Mouse (Mus musculus) embryo, embryonic 9.5 days (tissue): ENCODE data around the gene Mettl7a1.
"Not testable (repeated sequence)": the region's sequence is repeated elsewhere in the genome, so short reads cannot be mapped to it uniquely, and the experiment has no call there.

Experiments
- DNase-seq: peaks from one replicate; pipeline ENCODE4 v3.0.0-alpha.2; 2017; ENCODE audit errors: extremely low spot score

Gene Mettl7a1

DNA sequence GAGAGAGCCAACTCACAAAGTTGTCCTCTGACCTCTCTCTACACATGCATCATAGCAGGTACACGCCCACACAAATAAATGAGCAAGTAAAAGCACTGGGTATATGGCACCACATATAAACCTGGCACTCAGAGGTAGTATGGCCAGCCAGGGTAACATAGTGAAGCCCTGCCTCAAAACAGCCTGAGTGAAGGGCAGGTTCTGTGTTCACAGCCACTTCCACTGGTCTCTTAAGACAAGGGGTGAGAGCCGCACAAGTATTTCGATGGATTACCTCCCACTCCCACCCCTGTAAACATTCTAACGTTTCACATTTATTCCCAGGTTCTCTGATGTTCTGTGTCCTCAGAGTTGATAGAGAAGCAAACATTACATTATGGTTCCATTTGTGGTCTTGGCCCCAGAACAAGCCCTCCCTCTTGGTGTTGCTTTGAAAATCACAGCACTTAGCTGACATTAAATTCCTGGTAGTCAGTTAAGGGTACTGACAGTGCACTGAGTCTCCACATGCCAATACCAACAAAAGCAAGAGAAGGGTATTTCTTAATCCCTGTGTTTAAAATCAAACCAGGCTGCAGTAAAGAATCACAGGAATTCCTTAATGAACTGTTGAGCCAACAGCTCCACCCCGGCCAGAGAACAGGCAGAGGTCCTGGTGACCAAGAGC lies 37.5 kb downstream of the Mettl7a1 start:
- DNase-seq: not testable (repeated sequence)

DNA sequence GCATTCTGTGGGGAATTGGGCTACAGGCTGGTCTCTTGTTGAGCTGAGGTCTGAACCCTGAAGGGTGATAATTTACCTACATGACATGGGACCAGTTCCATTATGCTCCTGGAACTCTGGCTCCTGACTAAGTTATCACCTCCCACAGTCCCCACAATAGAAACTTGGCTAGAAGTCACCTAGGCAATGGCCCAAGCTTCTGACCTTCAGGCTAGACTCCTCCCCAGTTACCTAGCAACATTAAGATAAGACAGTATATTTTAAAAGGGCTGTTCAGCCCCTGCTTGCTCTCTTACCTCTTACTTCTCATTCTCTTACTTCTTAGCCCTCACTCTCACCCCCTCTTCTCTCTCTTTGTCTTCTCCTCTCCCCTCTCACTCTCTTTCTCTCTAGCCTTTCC lies 41.5 kb downstream of the Mettl7a1 start:
- DNase-seq: no peak

DNA sequence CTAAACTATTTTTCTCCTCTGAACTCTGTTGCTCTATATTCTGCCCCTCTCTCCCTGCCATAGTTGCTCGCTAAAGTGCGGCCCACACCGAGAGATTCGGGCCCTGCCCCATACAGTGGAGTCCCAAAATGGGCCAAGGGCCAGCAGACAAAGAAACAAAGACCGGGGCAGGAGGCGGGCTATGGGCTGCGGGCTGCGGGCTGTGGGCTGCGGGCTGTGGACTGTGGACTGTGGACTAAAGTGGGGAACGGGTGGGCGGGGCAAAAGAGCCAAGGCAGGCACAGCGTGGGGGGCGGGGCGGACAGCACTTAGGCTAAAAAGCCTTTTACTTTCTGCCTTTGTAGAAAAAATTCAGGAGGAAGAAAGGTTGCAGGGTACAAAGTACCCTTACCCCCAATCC lies 42.8 kb downstream of the Mettl7a1 start:
- DNase-seq: no peak

DNA sequence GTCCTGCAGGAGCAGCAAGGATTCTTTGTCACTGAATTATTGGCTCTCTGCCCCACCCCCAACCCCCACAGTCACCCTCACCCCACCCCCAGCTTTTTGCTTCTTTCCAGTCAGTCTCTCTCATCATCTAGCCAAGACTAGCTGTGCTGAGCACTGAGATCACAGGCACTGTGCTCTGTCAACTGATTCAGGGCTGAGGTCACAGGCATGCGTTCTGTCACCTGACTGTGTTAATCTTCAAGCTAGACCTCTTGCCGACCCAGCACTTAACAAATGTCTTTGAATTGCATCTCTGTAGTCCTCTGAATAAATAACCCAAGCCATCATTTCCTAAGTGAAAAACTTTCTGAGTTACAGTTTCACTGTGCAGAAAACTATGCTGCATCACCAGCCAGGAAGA lies 45.6 kb downstream of the Mettl7a1 start:
- DNase-seq: no peak

DNA sequence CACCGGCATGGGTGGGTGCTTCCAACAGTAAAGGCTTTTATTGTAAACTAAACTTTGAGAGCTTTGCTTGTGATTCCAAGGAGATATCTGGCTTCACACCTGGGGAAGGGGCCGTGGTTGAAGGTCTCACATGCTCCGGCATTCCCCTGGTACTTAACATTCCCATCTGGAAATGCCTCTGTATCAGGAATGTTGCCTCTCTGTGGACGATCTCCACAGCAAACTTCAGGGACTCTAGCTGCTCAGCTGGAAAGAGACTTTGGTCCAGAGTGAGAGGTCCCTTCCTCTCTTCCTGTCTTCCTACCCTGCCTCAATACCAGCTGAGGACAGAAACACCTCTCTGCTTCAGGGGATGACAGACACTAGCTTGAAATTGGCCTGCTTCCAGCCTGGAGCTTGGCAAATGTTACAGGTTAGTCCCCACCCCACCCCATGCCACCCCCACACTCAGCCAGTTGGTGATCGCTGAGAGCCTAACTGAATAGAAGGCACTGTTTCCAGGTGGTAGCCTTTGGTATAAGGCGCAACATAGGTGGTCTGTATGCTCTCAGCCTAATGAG lies 47.6 kb downstream of the Mettl7a1 start:
- DNase-seq: no peak

DNA sequence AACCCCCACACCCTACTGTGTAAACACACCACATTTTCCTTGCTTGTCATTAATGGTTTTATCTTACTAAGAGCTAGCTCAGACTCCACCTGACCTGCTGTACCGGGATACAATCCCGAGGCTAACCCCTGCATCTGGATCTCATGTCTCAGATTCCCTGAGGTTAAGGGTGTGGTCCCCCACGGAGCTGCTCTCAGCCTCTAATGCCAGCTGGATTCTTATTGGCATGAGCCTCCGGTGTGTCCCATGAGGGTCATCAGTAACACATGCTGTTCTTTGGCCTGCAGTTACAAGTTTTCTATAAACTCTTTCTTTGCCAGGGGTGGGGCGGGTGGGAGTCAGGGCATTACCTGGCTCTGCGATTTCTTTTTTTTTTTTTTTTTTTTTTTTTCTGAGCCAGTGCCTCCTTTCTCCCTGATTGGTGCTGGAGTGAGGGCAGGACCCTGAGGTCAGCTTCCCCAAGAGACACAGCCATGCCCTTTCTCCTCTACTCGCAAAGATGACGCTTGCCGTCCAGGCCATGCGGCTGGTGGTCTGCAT lies 48.8 kb downstream of the Mettl7a1 start, which contains the start of the genes Methig1 and Mettl7a2:
Gene Methig1 (plus strand): TSS at position 439 of the 540 bp plus-strand sequence.
Gene Mettl7a2 (plus strand): TSS at position 490 of the 540 bp plus-strand sequence.
- DNase-seq: no peak

DNA sequence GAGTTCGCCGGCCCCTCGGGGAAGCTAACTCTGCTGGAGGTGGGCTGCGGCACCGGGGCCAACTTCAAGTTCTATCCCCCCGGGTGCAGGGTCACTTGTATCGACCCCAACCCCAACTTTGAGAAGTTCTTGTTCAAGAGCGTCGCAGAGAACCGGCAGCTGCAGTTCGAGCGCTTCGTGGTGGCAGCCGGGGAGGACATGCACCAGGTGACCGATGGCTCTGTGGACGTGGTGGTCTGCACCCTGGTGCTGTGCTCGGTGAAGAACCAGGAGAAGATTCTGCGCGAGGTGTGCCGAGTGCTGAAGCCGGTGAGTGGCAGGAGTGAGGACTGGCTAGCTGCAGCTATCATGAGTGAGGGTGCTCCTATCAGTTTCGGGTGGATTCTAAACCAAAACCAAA lies 49.5 kb downstream of the Mettl7a1 start:
- DNase-seq: not testable (repeated sequence)

DNA sequence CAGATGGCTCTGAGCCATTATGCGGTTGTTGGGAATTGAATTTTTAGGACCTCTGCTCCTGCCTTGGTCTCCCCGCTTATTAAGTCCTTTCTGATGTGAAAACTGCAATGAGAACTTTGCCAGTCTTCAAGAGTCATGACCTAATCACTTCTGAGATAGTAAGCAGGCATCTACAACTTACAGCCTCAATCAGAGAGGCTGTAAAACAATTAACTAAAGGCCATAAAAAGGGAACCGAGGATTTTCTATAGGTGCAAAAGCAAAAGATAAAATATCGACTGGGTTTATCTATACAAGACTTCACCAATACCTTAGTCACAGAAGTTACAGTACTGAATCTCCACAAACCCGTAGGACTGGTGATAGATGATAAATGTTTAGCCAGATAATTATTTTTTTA lies 51.9 kb downstream of the Mettl7a1 start:
- no peak for DNase-seq

DNA sequence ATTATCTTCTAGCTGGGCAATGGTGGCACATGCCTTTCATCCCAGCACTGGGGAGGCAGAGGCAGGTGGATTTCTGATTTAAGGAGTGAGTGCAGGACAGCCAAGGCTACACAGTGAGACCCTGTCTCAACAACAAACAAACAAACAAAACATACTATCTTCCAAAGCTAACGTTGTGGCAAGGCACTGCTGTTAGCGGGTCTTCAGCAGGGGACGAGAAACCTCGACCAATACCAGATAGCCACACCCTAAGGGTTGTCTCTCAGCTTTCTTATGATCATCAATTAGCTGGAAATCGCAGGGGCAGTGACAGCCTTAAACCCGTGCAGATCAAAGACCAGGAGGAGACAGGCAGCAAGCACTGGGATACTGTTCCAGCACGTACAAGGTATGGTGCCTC lies 60.3 kb downstream of the Mettl7a1 start, which contains the start of gene Higd1c:
Gene Higd1c (plus strand): TSS at position 301 of the 400 bp plus-strand sequence.
- no peak for DNase-seq

DNA sequence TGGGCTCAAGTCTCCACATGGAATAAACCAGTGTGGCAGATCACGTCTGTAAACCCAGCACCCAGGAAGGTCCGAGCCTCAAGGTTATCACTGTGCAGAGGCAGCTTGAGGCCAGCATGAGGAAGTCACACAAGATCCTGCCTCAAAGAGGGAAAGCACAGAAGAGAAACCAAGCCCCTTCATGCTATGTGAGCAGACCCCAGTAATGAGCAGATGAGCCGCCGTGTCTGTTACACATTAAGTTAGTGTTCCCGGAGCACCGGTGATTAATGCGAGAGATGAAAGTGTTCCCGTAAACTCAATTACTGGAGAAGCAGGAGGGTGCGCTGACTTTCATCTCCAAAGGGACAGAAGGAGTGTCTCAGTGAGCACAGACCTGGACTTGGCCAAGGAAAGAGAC lies 62.0 kb downstream of the Mettl7a1 start:
- DNase-seq: not testable (repeated sequence)

DNA sequence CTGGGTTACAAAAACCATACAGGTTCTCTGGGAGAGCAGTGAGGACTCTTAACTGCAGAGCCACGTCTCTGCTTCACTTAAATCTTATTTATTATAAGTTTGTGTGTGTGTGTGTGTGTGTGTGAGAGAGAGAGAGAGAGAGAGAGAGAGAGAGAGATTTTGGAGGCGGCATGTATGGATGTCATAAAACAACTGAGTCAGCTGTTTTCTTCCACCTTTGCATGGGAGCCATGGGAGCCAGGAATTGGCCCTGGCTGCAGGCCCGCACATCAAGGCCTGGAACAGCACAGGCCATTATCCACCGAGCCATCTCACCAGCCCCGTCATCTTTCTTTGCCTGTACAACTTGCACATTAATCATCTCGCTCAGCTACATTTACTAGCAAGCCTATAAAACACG lies 63.2 kb downstream of the Mettl7a1 start:
- no peak for DNase-seq

DNA sequence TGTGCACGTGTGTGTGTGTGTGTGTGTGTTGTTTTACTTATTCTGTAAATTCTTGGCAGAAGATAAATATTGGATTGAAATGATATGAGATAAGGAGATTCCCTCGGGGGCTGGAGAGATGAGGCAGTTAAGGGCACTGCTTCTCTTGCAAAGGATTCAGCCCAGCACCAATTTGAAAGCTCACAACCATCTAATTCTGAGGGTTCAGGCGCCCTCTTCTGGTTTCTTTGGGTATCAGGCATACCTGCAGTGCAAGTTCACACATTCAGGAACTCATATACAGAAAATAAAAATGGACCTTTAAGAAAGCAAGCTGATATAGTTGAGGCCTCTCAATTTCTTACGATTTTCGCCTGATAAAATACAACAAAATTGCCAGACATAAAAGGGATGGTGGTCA lies 71.1 kb downstream of the Mettl7a1 start:
- peak; percentile 63 for DNase-seq

DNA sequence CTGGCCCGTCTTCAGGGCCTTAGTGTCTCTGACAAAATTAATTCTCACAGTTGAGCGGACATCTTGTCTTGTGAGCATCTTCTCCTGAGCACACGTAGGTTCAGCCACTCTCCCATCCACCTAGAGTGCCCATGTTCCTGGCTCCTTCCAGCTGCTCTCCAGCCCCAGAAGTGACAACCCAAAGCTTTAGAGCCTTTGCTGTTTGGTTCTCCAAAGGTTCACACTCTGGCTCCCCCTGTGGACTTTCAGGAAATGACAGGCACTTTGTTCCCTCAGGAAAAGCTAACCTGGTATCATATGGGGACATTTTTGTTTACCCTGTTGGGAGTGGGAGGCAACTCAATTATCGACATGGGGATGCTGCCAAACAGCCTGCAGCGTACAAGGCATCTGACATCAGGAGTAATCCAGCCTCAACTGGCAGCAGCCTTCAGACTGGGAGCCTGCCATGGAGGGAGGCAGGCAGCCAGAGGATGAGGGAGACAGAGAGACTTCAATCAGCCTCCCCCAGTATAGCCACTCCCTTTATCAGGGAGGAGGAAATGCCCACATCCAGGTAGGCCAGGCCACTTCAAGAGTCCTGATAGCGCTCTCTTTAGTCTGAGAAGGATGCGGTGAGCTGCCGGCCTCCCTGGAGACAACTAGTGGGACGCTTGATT lies 74.0 kb downstream of the Mettl7a1 start:
- not testable (repeated sequence) for DNase-seq
